Mouse (Mus musculus) CH12.LX (cell line): Measurements from ENCODE around the gene Ttc6. TPM values are rescaled to one million over a fixed set of nuclear protein-coding genes. Genes with fewer than 3 reads are reported as not detected.

Source experiments
- DNase-seq: peaks from one replicate; pipeline ENCODE4 v3.0.0-alpha.2; 2013; ENCODE audit errors: extremely low read depth
- H3K27ac ChIP-seq: 2 replicates; pipeline ENCODE4 v1.5.1; 2012; ENCODE audit warnings: low read depth, mild to moderate bottlenecking, control low read depth, moderate library complexity; ENCODE audit not compliant: insufficient read depth
- H3K27me3 ChIP-seq: replicated peaks from 2 replicates; pipeline ENCODE3; 2012; ENCODE audit warnings: inconsistent platforms
- H3K36me3 ChIP-seq, 2 experiments: replicated peaks in 1 of 2; 2 replicates each; pipeline versions ENCODE3 to v1.6.1; 2012; ENCODE audit warnings: inconsistent platforms in 1 of 2, low read length in 1 of 2, mild to moderate bottlenecking in 1 of 2, mixed read lengths in 1 of 2, moderate library complexity in 1 of 2; ENCODE audit not compliant: control insufficient read depth in 1 of 2, insufficient read depth in 1 of 2
- H3K4me1 ChIP-seq, 2 experiments: 2 replicates each; pipeline ENCODE4 v1.6.1; 2012; ENCODE audit warnings: inconsistent platforms in 1 of 2, moderate library complexity in 1 of 2; ENCODE audit not compliant: insufficient read depth in 2 of 2, control insufficient read depth in 1 of 2
- H3K4me2 ChIP-seq: 2 replicates; pipeline ENCODE4 v1.6.1; 2012; ENCODE audit warnings: low read depth, mild to moderate bottlenecking, control low read depth; ENCODE audit not compliant: poor library complexity, insufficient read depth, severe bottlenecking
- H3K4me3 ChIP-seq, 3 experiments: fragments of 150-350 bp in 1 of 3; sonication (generic) in 1 of 3; replicated peaks in 1 of 3; 2 replicates each; pipeline versions ENCODE3 to v1.5.1; 2011 to 2012; ENCODE audit warnings: low read depth in 2 of 3, low read length in 2 of 3, mild to moderate bottlenecking in 2 of 3, moderate library complexity in 2 of 3, control low read depth in 1 of 3, improper control_type of control experiment in 1 of 3, inconsistent platforms in 1 of 3, mixed read lengths in 1 of 3; ENCODE audit not compliant: poor library complexity in 1 of 3
- H3K79me2 ChIP-seq: replicated peaks from 2 replicates; pipeline ENCODE4 v1.6.1; 2012; ENCODE audit warnings: mild to moderate bottlenecking, moderate library complexity; ENCODE audit not compliant: control insufficient read depth, poor library complexity, insufficient read depth, severe bottlenecking; ENCODE audit errors: extremely low read depth
- H3K9ac ChIP-seq: 2 replicates; pipeline ENCODE4 v1.6.1; 2012; ENCODE audit warnings: low read depth, mild to moderate bottlenecking, control low read depth, moderate library complexity; ENCODE audit not compliant: insufficient read depth
- H3K9me3 ChIP-seq: replicated peaks from 2 replicates; pipeline ENCODE3; 2012; ENCODE audit warnings: low read length, inconsistent platforms, mixed read lengths
- CHD2 ChIP-seq: IDR thresholded peaks from 2 replicates; pipeline ENCODE4 v1.6.1; 2011; ENCODE audit warnings: low read length, improper control_type of control experiment
- ELF1 ChIP-seq: IDR thresholded peaks from 2 replicates; pipeline ENCODE4 v1.6.1; 2014; ENCODE audit warnings: low read depth, mild to moderate bottlenecking, inconsistent platforms, low read length, improper control_type of control experiment
- EP300 ChIP-seq: IDR thresholded peaks from 2 replicates; pipeline ENCODE4 v1.6.1; 2011; ENCODE audit warnings: low read length, improper control_type of control experiment
- ETS1 ChIP-seq: conservative IDR thresholded peaks from 2 replicates; pipeline ENCODE4 v1.6.1; 2012; ENCODE audit warnings: low read depth, mild to moderate bottlenecking, inconsistent platforms, low read length, improper control_type of control experiment, moderate library complexity
- GABPA ChIP-seq: IDR thresholded peaks from 2 replicates; pipeline ENCODE4 v1.6.1; 2012; ENCODE audit warnings: low read depth, low read length, improper control_type of control experiment, inconsistent platforms; ENCODE audit not compliant: insufficient replicate concordance
- HCFC1 ChIP-seq: IDR thresholded peaks from 2 replicates; pipeline ENCODE4 v1.6.1; 2012; ENCODE audit warnings: low read depth, mild to moderate bottlenecking, inconsistent platforms, low read length, improper control_type of control experiment
- JUN ChIP-seq: IDR thresholded peaks from 2 replicates; pipeline ENCODE4 v1.6.1; 2011; ENCODE audit warnings: low read depth, mild to moderate bottlenecking, low read length, improper control_type of control experiment, moderate library complexity; ENCODE audit not compliant: insufficient read depth
- KAT2A ChIP-seq: IDR thresholded peaks from 2 replicates; pipeline ENCODE4 v1.6.1; 2012; ENCODE audit warnings: low read length, improper control_type of control experiment, inconsistent platforms; ENCODE audit not compliant: insufficient replicate concordance
- MAX ChIP-seq: IDR thresholded peaks from 2 replicates; pipeline ENCODE4 v1.6.1; 2011; ENCODE audit warnings: low read length, improper control_type of control experiment
- MAZ ChIP-seq: IDR thresholded peaks from 2 replicates; pipeline ENCODE4 v1.6.1; 2012; ENCODE audit warnings: low read depth, mild to moderate bottlenecking, inconsistent platforms, low read length, improper control_type of control experiment, moderate library complexity
- MXI1 ChIP-seq: IDR thresholded peaks from 2 replicates; pipeline ENCODE4 v1.6.1; 2011; ENCODE audit warnings: mild to moderate bottlenecking, low read depth, low read length, improper control_type of control experiment
- NELFE ChIP-seq: IDR thresholded peaks from 2 replicates; pipeline ENCODE4 v1.6.1; 2011; ENCODE audit warnings: low read depth, low read length, improper control_type of control experiment
- PAX5 ChIP-seq: IDR thresholded peaks from 2 replicates; pipeline ENCODE4 v1.6.1; 2012; ENCODE audit warnings: low read length, inconsistent platforms, mixed read lengths
- POLR2AphosphoS2 ChIP-seq: IDR thresholded peaks from 2 replicates; pipeline ENCODE4 v1.6.1; 2011; ENCODE audit warnings: low read depth, low read length, improper control_type of control experiment
- SMC3 ChIP-seq: IDR thresholded peaks from 2 replicates; pipeline ENCODE4 v1.6.1; 2011; ENCODE audit warnings: low read depth, low read length, improper control_type of control experiment
- TBP ChIP-seq: conservative IDR thresholded peaks from 2 replicates; pipeline ENCODE4 v1.6.1; 2011; ENCODE audit warnings: low read depth, low read length, improper control_type of control experiment
- TCF12 ChIP-seq: IDR thresholded peaks from 2 replicates; pipeline ENCODE4 v1.6.1; 2014; ENCODE audit warnings: low read depth, mild to moderate bottlenecking, inconsistent platforms, low read length, improper control_type of control experiment
- USF1 ChIP-seq: IDR thresholded peaks from 2 replicates; pipeline ENCODE4 v1.6.1; 2014; ENCODE audit warnings: low read depth, mild to moderate bottlenecking, inconsistent platforms, low read length, improper control_type of control experiment
- USF2 ChIP-seq: conservative IDR thresholded peaks from 2 replicates; pipeline ENCODE4 v1.6.1; 2011; ENCODE audit warnings: low read depth, low read length, improper control_type of control experiment
- ZC3H11A ChIP-seq: IDR thresholded peaks from 2 replicates; pipeline ENCODE4 v1.6.1; 2012; ENCODE audit warnings: low read depth, mild to moderate bottlenecking, inconsistent platforms, low read length, improper control_type of control experiment
- ZMIZ1 ChIP-seq: IDR thresholded peaks from 2 replicates; pipeline ENCODE4 v1.6.1; 2012; ENCODE audit warnings: low read depth, mild to moderate bottlenecking, inconsistent platforms, low read length, improper control_type of control experiment
- ZNF384 ChIP-seq: IDR thresholded peaks from 2 replicates; pipeline ENCODE4 v1.6.1; 2012; ENCODE audit warnings: low read depth, low read length, improper control_type of control experiment, inconsistent platforms
- dilution Hi-C: fragments of 300-500 bp; cut with MboI; formaldehyde crosslinking; loops from 2 replicates; pipeline ENCODE4 v1.14.3; 2020; ENCODE audit warnings: low sequenced_read_pairs; ENCODE audit not compliant: extremely low pct_unique_long_range_greater_than_20kb, extremely low pct_ligation_motif_present
- in situ Hi-C: fragments of 300-500 bp; cut with MboI; formaldehyde crosslinking; loops from 3 replicates; pipeline ENCODE4 v1.14.3; 2019; ENCODE audit warnings: low sequenced_read_pairs, low pct_ligation_motif_present, low pct_unique_long_range_greater_than_20kb, mixed read lengths
- polyA plus RNA-seq: library from polyadenylated mRNA; unstranded; fragments of >175 nt; gene quantifications from 2 replicates; pipeline ENCODE4 v1.2.1, GENCODE M21; 2012; ENCODE audit warnings: low read depth; ENCODE audit not compliant: insufficient read length
- total RNA-seq, 2 experiments: library from RNA; depleted of rRNA; stranded (reverse); fragments of 300-350 nt in 1 of 2; fragments of >200 nt in 1 of 2; gene quantifications; 2 replicates each; pipeline ENCODE4 v1.2.3; 2012 to 2014

Gene Ttc6
- total and polyA plus RNA-seq, 3 experiments = not detected

- Histone ChIP-seq H3K4me3 (no peak overlapping the region), H3K79me2 (no peaks in the 10 kb centered on the region), H3K4me2 (no peak overlapping the region), H3K36me3 (no peaks in the 10 kb centered on the region), H3K4me1 (peaks cover 0 to 8% of the 10 kb centered on the region in 2 experiments; a peak in 1 of 4 replicates), H3K27ac (no peak overlapping the region), H3K27me3 (no peaks in the 10 kb centered on the region), H3K9me3 (peaks cover 4% of the 10 kb centered on the region), H3K9ac (no peak overlapping the region)
- in situ Hi-C loops (no loop called here), dilution Hi-C loops (no loop called here)
- no peak for DNase-seq
- TF ChIP-seq MXI1 (no peak), USF1 (no peak), HCFC1 (no peak), ZNF384 (no peak), SMC3 (no peak), TBP (no peak), KAT2A (no peak), ZC3H11A (no peak), GABPA (no peak), POLR2AphosphoS2 (no peak), ETS1 (no peak), CHD2 (no peak), NELFE (no peak), ELF1 (no peak), USF2 (no peak)
These were observed 26.8 kb upstream of the Ttc6 start for GRCm38 (mm10) chr12:57536909-57537670.

DNA sequence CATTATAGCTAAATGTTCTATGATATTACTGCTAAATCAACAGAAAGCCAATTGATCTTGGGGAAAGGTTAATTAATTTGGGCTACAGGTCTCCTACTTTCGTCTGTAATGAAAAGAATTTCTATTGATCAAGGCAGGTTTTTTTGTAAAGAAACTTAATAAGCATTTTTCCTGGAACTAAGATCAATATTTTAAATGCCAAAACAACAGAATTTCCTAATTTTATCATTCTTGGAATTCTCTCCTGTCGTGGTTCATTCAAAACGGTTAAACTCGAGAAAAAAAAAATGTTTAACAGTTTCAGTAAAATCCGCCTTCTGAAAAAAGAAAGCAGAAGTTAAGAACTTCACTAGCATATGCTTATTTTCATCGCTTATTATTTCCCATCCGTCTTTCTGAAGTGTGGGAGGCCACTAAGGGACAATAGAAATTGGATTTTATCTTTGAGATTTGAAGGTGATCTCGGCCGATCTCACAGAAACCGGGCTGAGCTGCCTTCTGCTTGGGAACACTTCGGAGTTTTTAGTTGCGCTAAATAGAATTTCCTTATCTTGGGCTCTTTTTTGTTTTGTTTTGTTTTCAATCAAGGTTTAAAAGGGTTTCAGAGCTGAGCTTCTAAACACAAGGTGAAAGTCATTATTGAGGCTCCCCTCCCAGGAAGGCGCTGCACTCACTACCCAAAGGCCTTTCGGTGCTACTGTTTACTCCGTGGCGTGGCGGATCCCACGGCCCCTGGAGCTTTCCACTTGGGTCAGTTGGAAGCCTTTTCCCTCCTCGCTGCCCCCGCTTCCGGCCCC is 25.9 kb upstream of the Ttc6 start:
- Histone ChIP-seq H3K27me3 (no peaks in the 10 kb centered on the region), H3K4me1 (no peaks in the 10 kb centered on the region), H3K4me3 (no peak overlapping the region), H3K36me3 (no peaks in the 10 kb centered on the region), H3K9me3 (peaks cover 13% of the 10 kb centered on the region), H3K4me2 (no peak overlapping the region), H3K9ac (no peak overlapping the region), H3K27ac (no peak overlapping the region), H3K79me2 (no peaks in the 10 kb centered on the region)
- no peak for TF ChIP-seq EP300
- no peak for TF ChIP-seq NELFE
- TF ChIP-seq MAX = no peak
- no peak for TF ChIP-seq PAX5
- TF ChIP-seq USF1 = no peak
- no peak for TF ChIP-seq ZMIZ1
- TF ChIP-seq TCF12 = no peak
- no peak for TF ChIP-seq MAZ
- no peak for TF ChIP-seq JUN
- dilution Hi-C loops (no loop called here), in situ Hi-C loops (no loop called here)
- no peak for DNase-seq
